Mouse (Mus musculus) adrenal gland, postnatal 14 days (tissue): Measurements from ENCODE around the gene Banp. TPM values are rescaled to one million over a fixed set of nuclear protein-coding genes. Genes with fewer than 3 reads are reported as not detected.
A peak's percentile ranks its signal among the peaks of the same experiment; 100 is the strongest.

Source experiments
- DNase-seq: peaks from one replicate; pipeline ENCODE4 v3.0.0; 2021; ENCODE audit warnings: mixed read lengths
- total RNA-seq: library from RNA; stranded (reverse); gene quantifications from 2 replicates; pipeline ENCODE4 v1.2.3, GENCODE M21; 2021

The Banp gene
- total RNA-seq, 1 experiment from 2014 or later, result 30.4 TPM

GRCm38 (mm10) chr8:122018046-122018831 is 68.7 kb downstream of the Banp start:
- DNase-seq, result peak; percentile 60

- no peak for DNase-seq
These were observed 69.6 kb downstream of the Banp start for GRCm38 (mm10) chr8:122019162-122019561.

GRCm38 (mm10) chr8:122020050-122020771 is 70.7 kb downstream of the Banp start:
- DNase-seq, result no peak

GRCm38 (mm10) chr8:122021725-122022124 is 72.2 kb downstream of the Banp start:
- peak; percentile 28 for DNase-seq

GRCm38 (mm10) chr8:122022274-122022673 is 72.7 kb downstream of the Banp start:
- DNase-seq, result no peak

- DNase-seq, result no peak
These were observed 73.2 kb downstream of the Banp start for GRCm38 (mm10) chr8:122022705-122023104.

GRCm38 (mm10) chr8:122025546-122025945 is 76.0 kb downstream of the Banp start:
- peak; percentile 59 for DNase-seq

- DNase-seq, result no peak
These were observed 78.6 kb downstream of the Banp start for GRCm38 (mm10) chr8:122028116-122028515.

- DNase-seq, result no peak
These were observed 81.4 kb downstream of the Banp start for GRCm38 (mm10) chr8:122030965-122031364.

GRCm38 (mm10) chr8:122032741-122033140 is 83.2 kb downstream of the Banp start:
- DNase-seq, result peak; percentile 80

- peak; percentile 21 for DNase-seq
These were observed 86.0 kb downstream of the Banp start for GRCm38 (mm10) chr8:122035543-122035942.

GRCm38 (mm10) chr8:122036325-122036724 is 86.8 kb downstream of the Banp start:
- DNase-seq, result no peak

- DNase-seq, result no peak
These were observed 87.7 kb downstream of the Banp start for GRCm38 (mm10) chr8:122037279-122037678.

- DNase-seq, result peak; percentile 62
These were observed 88.5 kb downstream of the Banp start for GRCm38 (mm10) chr8:122038076-122038475.

- no peak for DNase-seq
These were observed 89.9 kb downstream of the Banp start for GRCm38 (mm10) chr8:122039452-122039851.

GRCm38 (mm10) chr8:122047206-122047870 is 97.8 kb downstream of the Banp start:
- DNase-seq, result peak; percentile 47

- DNase-seq, result no peak
These were observed 99.7 kb downstream of the Banp start for GRCm38 (mm10) chr8:122049266-122049665.

- no peak for DNase-seq
These were observed 100.4 kb downstream of the Banp start for GRCm38 (mm10) chr8:122049923-122050322.

- no peak for DNase-seq
These were observed 101.1 kb downstream of the Banp start for GRCm38 (mm10) chr8:122050620-122051019.

GRCm38 (mm10) chr8:122055321-122055720 is 105.8 kb downstream of the Banp start:
- DNase-seq, result no peak

- no peak for DNase-seq
These were observed 106.6 kb downstream of the Banp start for GRCm38 (mm10) chr8:122056113-122056512.

GRCm38 (mm10) chr8:122056882-122057281 is 107.3 kb downstream of the Banp start:
- DNase-seq, result no peak

GRCm38 (mm10) chr8:122058510-122058909 is 109.0 kb downstream of the Banp start:
- DNase-seq, result no peak
